Mouse (Mus musculus) brain, embryonic 14.5 days (tissue): ENCODE measurements at regions not wholly inside any gene's neighbourhood (a gene's known extent, or its start where the extent isn't known, plus 50 kb on each side); places are given as distances from the start of the nearest gene placed in this dataset.
A peak's percentile ranks its signal among the peaks of the same experiment; 100 is the strongest.
"Not testable (repeated sequence)": the region's sequence is repeated elsewhere in the genome, so short reads cannot be mapped to it uniquely, and the experiment has no call there.

Experiments
- DNase-seq: peaks from one replicate; pipeline ENCODE4 v3.0.0-alpha.2; 2011; ENCODE audit warnings: low read depth
- CTCF ChIP-seq: fragments of 200-500 bp; IDR thresholded peaks from 2 replicates; pipeline ENCODE4 v1.5.1; 2012; ENCODE audit warnings: inconsistent platforms, mild to moderate bottlenecking, moderate library complexity, borderline replicate concordance; ENCODE audit not compliant: insufficient read depth, insufficient read length; ENCODE audit errors: extremely low read depth
- POLR2A ChIP-seq: fragments of 200-500 bp; IDR thresholded peaks from 2 replicates; pipeline ENCODE4 v1.6.1; 2012; ENCODE audit warnings: mild to moderate bottlenecking, inconsistent platforms, borderline replicate concordance; ENCODE audit not compliant: poor library complexity, insufficient read depth, insufficient read length, severe bottlenecking; ENCODE audit errors: extremely low read depth

GRCm38 (mm10) chr17:48672749-48673148 lies 218.0 kb downstream of the Unc5cl start:
- DNase-seq: no peak
- no peak for TF ChIP-seq CTCF
- TF ChIP-seq POLR2A: no peak

GRCm38 (mm10) chr17:48678216-48678832 lies 223.6 kb downstream of the Unc5cl start:
- DNase-seq: peak; percentile 71
- TF ChIP-seq POLR2A: no peak
- no peak for TF ChIP-seq CTCF

- no peak for TF ChIP-seq POLR2A
- TF ChIP-seq CTCF: no peak
- DNase-seq: no peak
Measured at GRCm38 (mm10) chr17:48680331-48680730, 225.6 kb downstream of the Unc5cl start.

GRCm38 (mm10) chr17:48688944-48689343 lies 234.2 kb downstream of the Unc5cl start:
- no peak for DNase-seq
- TF ChIP-seq CTCF (no peak), POLR2A (no peak)

- no peak for DNase-seq
Measured at GRCm38 (mm10) chr17:48698456-48698855, 233.7 kb upstream of the Lrfn2 start.

GRCm38 (mm10) chr17:48700591-48700990 lies 231.6 kb upstream of the Lrfn2 start:
- no peak for TF ChIP-seq POLR2A
- TF ChIP-seq CTCF: peak; percentile 12; the same call in 1 of the 2 replicates
- peak; percentile 11 for DNase-seq

More at GRCm38 (mm10) chr17:48698456-48698855, 233.7 kb upstream of the Lrfn2 start:
- TF ChIP-seq POLR2A (no peak), CTCF (no peak)

GRCm38 (mm10) chr17:48720506-48720905 lies 211.7 kb upstream of the Lrfn2 start:
- DNase-seq: no peak
- TF ChIP-seq POLR2A (no peak), CTCF (no peak)

- no peak for DNase-seq
- TF ChIP-seq POLR2A: no peak
- TF ChIP-seq CTCF: no peak
Measured at GRCm38 (mm10) chr17:48723286-48723685, 208.9 kb upstream of the Lrfn2 start.

- DNase-seq: no peak
- TF ChIP-seq POLR2A (no peak), CTCF (no peak)
Measured at GRCm38 (mm10) chr17:48724513-48725112, 207.6 kb upstream of the Lrfn2 start.

- DNase-seq: no peak
- no peak for TF ChIP-seq CTCF
Measured at GRCm38 (mm10) chr17:48726460-48726859, 205.7 kb upstream of the Lrfn2 start.

- DNase-seq: peak; percentile 25
- TF ChIP-seq POLR2A (no peak), CTCF (no peak)
Measured at GRCm38 (mm10) chr17:48733801-48734200, 198.4 kb upstream of the Lrfn2 start.

GRCm38 (mm10) chr17:48737181-48737580 lies 195.0 kb upstream of the Lrfn2 start:
- not testable (repeated sequence) for DNase-seq
